ENCODE assay signal across 9 mouse cellular contexts in the genomic region with DNA sequence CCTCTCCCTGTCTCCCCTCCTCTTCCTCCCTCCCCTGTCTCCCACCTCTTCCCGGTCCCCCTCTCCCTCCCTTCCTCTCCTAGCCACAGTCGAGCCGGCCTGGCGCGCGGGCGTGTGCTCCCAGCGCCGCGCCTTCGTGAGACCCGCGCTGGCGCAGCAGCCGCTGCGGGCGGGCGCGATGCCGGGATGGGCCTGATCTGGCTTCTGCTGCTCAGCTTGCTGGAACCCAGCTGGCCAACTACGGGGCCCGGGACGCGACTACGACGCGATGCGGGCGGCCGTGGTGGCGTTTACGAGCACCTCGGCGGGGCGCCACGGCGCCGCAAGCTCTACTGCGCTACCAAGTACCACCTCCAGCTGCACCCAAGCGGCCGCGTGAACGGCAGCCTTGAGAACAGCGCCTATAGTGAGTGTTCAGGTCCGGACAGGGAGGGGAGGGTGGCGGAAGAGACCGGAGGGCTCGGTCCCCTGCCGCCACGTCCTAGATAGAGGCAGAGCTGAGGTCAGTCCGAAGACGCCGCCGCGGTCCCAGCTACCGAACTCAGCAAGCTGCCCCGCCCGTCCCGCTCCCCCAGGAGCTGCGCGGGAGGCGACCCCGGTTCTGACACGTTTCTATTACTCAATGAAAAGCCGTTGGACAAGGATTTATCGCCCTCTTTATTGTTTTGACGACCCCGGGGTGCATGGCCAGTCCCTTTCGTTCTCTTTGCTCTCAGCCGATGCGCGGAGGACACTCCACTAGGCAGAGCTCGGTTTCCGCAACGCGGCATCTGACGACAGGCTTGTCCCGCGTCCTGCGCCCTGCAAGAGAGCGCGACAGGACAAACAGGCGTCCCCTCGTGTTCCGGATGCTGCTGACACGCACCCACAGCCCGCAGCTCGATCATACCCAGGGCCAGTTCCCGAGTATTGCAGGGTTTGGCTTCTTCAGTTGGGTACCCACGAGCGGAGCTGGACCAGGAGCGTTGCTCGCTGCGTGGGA. TPM values are rescaled to one million over a fixed set of nuclear protein-coding genes. Genes with fewer than 3 reads are reported as not detected.
DNase-seq lines count a peak whose midpoint lies in the region; ATAC-seq and TF ChIP-seq lines count a peak whose summit lies in the region.
"Had no signal": no experiment of that assay in that cellular context is flagged by ENCODE, and none has a peak within 500 bp of the region (broad histone marks: within the 10 kb centered on the region; RNA-seq: fewer than 3 reads in every experiment).

No protein-coding gene starts in this region.

- no peaks in the 10 kb centered on the region for H3K36me3 ChIP-seq in heart, embryonic 15.5 days
- H3K36me3 ChIP-seq in heart, adult 2 months (ENCODE audit: control insufficient read depth, insufficient read depth, low read length) = no peaks in the 10 kb centered on the region
- no peaks in the 10 kb centered on the region for H3K36me3 ChIP-seq in forebrain, embryonic 11.5 days (ENCODE audit: control insufficient read depth, insufficient read depth, low read length)
- no peaks in the 10 kb centered on the region for H3K36me3 ChIP-seq in limb, embryonic 14.5 days (ENCODE audit: control insufficient read depth, insufficient read depth, low read length)

- no peak for DNase-seq in heart, adult 2 months
- peak; percentile 30 for DNase-seq in Muller cell, postnatal 12 days (ENCODE audit: inconsistent ontology term)
- peak; percentile 72 for DNase-seq in forebrain, embryonic 11.5 days (ENCODE audit: low spot score)
- no peak for DNase-seq in limb, embryonic 14.5 days (ENCODE audit: low spot score)
- peak; percentile 7 to 35 for DNase-seq in right cerebral cortex, adult 2 months (ENCODE audit: low spot score in 2 of 2)
- no peak for DNase-seq in cerebellum, adult 8-10 months

- H3K4me1 ChIP-seq in heart, embryonic 15.5 days (replicated peaks) = peaks cover 13% of the 10 kb centered on the region
- H3K4me1 ChIP-seq in heart, adult 2 months (ENCODE audit: control insufficient read depth, insufficient read depth, low read length) = no peaks in the 10 kb centered on the region
- H3K4me1 ChIP-seq in forebrain, embryonic 11.5 days (replicated peaks; ENCODE audit: control insufficient read depth, insufficient read depth, low read length) = peaks cover 13% of the 10 kb centered on the region; the same call in 1 of the 2 replicates
- peaks cover 8% of the 10 kb centered on the region; the same call in 1 of the 2 replicates for H3K4me1 ChIP-seq in limb, embryonic 14.5 days (ENCODE audit: control insufficient read depth, insufficient read depth, low read length)

- H3K9me3 ChIP-seq in heart, embryonic 15.5 days (replicated peaks) = no peaks in the 10 kb centered on the region
- H3K9me3 ChIP-seq in forebrain, embryonic 11.5 days (ENCODE audit: control insufficient read depth, low read length) = no peaks in the 10 kb centered on the region
- no peaks in the 10 kb centered on the region for H3K9me3 ChIP-seq in limb, embryonic 14.5 days (ENCODE audit: control insufficient read depth, low read length)

- H3K4me2 ChIP-seq in heart, embryonic 15.5 days = peak overlapping the region; percentile 68
- H3K4me2 ChIP-seq in forebrain, embryonic 11.5 days (ENCODE audit: low read depth, low read length, severe bottlenecking) = peak overlapping the region; percentile 47
- H3K4me2 ChIP-seq in limb, embryonic 14.5 days (replicated peaks; ENCODE audit: low read depth, low read length, severe bottlenecking) = peak overlapping the region; percentile 72

- peaks cover 98% of the 10 kb centered on the region for H3K27me3 ChIP-seq in heart, embryonic 15.5 days
- peaks cover 9% of the 10 kb centered on the region for H3K27me3 ChIP-seq in heart, adult 2 months (ENCODE audit: control insufficient read depth, insufficient read depth, low read length)
- H3K27me3 ChIP-seq in forebrain, embryonic 11.5 days (ENCODE audit: control insufficient read depth, insufficient read depth, low read length) = peaks cover 58% of the 10 kb centered on the region
- peaks cover 67% of the 10 kb centered on the region for H3K27me3 ChIP-seq in limb, embryonic 14.5 days (ENCODE audit: control insufficient read depth, insufficient read depth, low read length)

- peak overlapping the region; percentile 45 for H3K4me3 ChIP-seq in heart, embryonic 15.5 days
- no peak overlapping the region for H3K4me3 ChIP-seq in heart, adult 2 months
- H3K4me3 ChIP-seq in forebrain, embryonic 11.5 days (ENCODE audit: low read depth, low read length) = peak overlapping the region; percentile 32
- peak overlapping the region; percentile 39 for H3K4me3 ChIP-seq in limb, embryonic 14.5 days (replicated peaks; ENCODE audit: low read length)

- no peak for TF ChIP-seq CTCF in heart, adult 2 months (IDR thresholded peaks at IDR 0.05)

- no peaks in the 10 kb centered on the region for H3K79me2 ChIP-seq in heart, adult 2 months (replicated peaks; ENCODE audit: control insufficient read depth, insufficient read depth, low read length)

- TF ChIP-seq EP300 in heart, adult 2 months (IDR thresholded peaks at IDR 0.05; ENCODE audit: insufficient read depth, low read depth, low read length) = no peak

- H3K9ac ChIP-seq in heart, embryonic 15.5 days = no peak overlapping the region
- no peak overlapping the region for H3K9ac ChIP-seq in heart, adult 2 months (ENCODE audit: low read depth, low read length)
- peak overlapping the region; percentile 2; the same call in 1 of the 2 replicates for H3K9ac ChIP-seq in forebrain, embryonic 11.5 days (ENCODE audit: low read length)
- peak overlapping the region; percentile 16; the same call in 1 of the 2 replicates for H3K9ac ChIP-seq in limb, embryonic 14.5 days (ENCODE audit: low read depth, low read length, severe bottlenecking)

- intact Hi-C loops in heart, adult 2 months (cut with DNase I) = no loop called here

- TF ChIP-seq POLR2A in heart, adult 2 months (IDR thresholded peaks at IDR 0.05; ENCODE audit: insufficient read depth, low read depth, low read length) = no peak
- no peak for TF ChIP-seq POLR2A in limb, embryonic 14.5 days (IDR thresholded peaks at IDR 0.05; ENCODE audit: borderline replicate concordance, extremely low read depth, insufficient read depth, insufficient read length)

- ATAC-seq in heart, embryonic 15.5 days (replicated peaks; ENCODE audit: insufficient number of reproducible peaks, insufficient read depth, low FRiP score, low read depth) = no peak
- peak; percentile 48 for ATAC-seq in forebrain, embryonic 11.5 days (replicated peaks; ENCODE audit: low FRiP score)
- peak; percentile 30; the same call in 1 of the 2 replicates for ATAC-seq in limb, embryonic 14.5 days (ENCODE audit: low FRiP score, low read depth)
- ATAC-seq in megakaryocyte-erythroid progenitor cell, adult 5-6 weeks (replicated peaks; ENCODE audit: low FRiP score, low TSS enrichment, poor library complexity, severe bottlenecking) = no peak

- no peak overlapping the region for H3K27ac ChIP-seq in heart, embryonic 15.5 days
- H3K27ac ChIP-seq in heart, adult 2 months = no peak overlapping the region
- H3K27ac ChIP-seq in forebrain, embryonic 11.5 days (ENCODE audit: low read depth, low read length) = no peak overlapping the region
- H3K27ac ChIP-seq in limb, embryonic 14.5 days (replicated peaks; ENCODE audit: low read depth, low read length) = no peak overlapping the region

- under 1% methylated on average over 94 of the region's 94 CpGs for WGBS in heart, embryonic 15.5 days
- WGBS in heart, adult 2 months = under 1% methylated on average over 94 of the region's 94 CpGs
- WGBS in forebrain, embryonic 11.5 days = under 1% methylated on average over 93 of the region's 94 CpGs
- WGBS in limb, embryonic 14.5 days = 3% methylated on average over 85 of the region's 94 CpGs

RNA-seq across cellular contexts. Expression of a gene that starts 0.9 kb away (rescaled TPM):
- 0.65 TPM in 1 of 2 replicates, not detected in the other for polyA plus RNA-seq in heart, embryonic 15.5 days (2015; fragmentation: Nextera tagmentation; extraction: Ambion mirVana)
- not detected for total RNA-seq in heart, adult 2 months (2021)
- polyA plus RNA-seq in heart, adult 2 months (2012; rRNA removed) = not detected in 2 replicates
- 1.9 and 2.8 TPM in 2 replicates for polyA plus RNA-seq in forebrain, embryonic 11.5 days (2014; fragmentation: Nextera tagmentation; extraction: Ambion mirVana)
- 0.20 and 0.64 TPM in 2 replicates for polyA plus RNA-seq in limb, embryonic 14.5 days (2012; rRNA removed)
- polyA plus RNA-seq in limb, embryonic 14.5 days (2014; fragmentation: Nextera tagmentation; extraction: Ambion mirVana) = 0.17 and 0.32 TPM in 2 replicates
- total RNA-seq in megakaryocyte-erythroid progenitor cell, adult 5-6 weeks (2014; fragmentation: Nextera tagmentation) = 3.3 TPM in 1 of 2 replicates, not detected in the other
- 0.52 and 1.8 TPM in 2 replicates for total RNA-seq in megakaryocyte-erythroid progenitor cell, adult 5-6 weeks (2017)

RNA-seq across cellular contexts. Expression of a gene that starts 8.4 kb away (rescaled TPM):
- not detected in 2 replicates for polyA plus RNA-seq in heart, embryonic 15.5 days (2015; fragmentation: Nextera tagmentation; extraction: Ambion mirVana)
- not detected for total RNA-seq in heart, adult 2 months (2021)
- polyA plus RNA-seq in heart, adult 2 months (2012; rRNA removed) = not detected in 2 replicates
- not detected in 2 replicates for polyA plus RNA-seq in forebrain, embryonic 11.5 days (2014; fragmentation: Nextera tagmentation; extraction: Ambion mirVana)
- 0.57 and 0.67 TPM in 2 replicates for polyA plus RNA-seq in limb, embryonic 14.5 days (2012; rRNA removed)
- 0.91 and 1.5 TPM in 2 replicates for polyA plus RNA-seq in limb, embryonic 14.5 days (2014; fragmentation: Nextera tagmentation; extraction: Ambion mirVana)
- not detected in 2 replicates for total RNA-seq in megakaryocyte-erythroid progenitor cell, adult 5-6 weeks (2014; fragmentation: Nextera tagmentation)
- not detected in 2 replicates for total RNA-seq in megakaryocyte-erythroid progenitor cell, adult 5-6 weeks (2017)
- polyA plus RNA-seq: liver, embryonic 16.5 days had no signal

RNA-seq across cellular contexts. Expression of a gene that starts 57.5 kb away (rescaled TPM):
- polyA plus RNA-seq in heart, embryonic 15.5 days (2015; fragmentation: Nextera tagmentation; extraction: Ambion mirVana) = 0.11 TPM in 1 of 2 replicates, not detected in the other
- not detected for total RNA-seq in heart, adult 2 months (2021)
- not detected in 2 replicates for polyA plus RNA-seq in heart, adult 2 months (2012; rRNA removed)
- 92.1 and 92.3 TPM in 2 replicates for polyA plus RNA-seq in forebrain, embryonic 11.5 days (2014; fragmentation: Nextera tagmentation; extraction: Ambion mirVana)
- polyA plus RNA-seq in limb, embryonic 14.5 days (2012; rRNA removed) = 0.13 TPM in 1 of 2 replicates, not detected in the other
- not detected in 2 replicates for polyA plus RNA-seq in limb, embryonic 14.5 days (2014; fragmentation: Nextera tagmentation; extraction: Ambion mirVana)
- total RNA-seq in megakaryocyte-erythroid progenitor cell, adult 5-6 weeks (2014; fragmentation: Nextera tagmentation) = not detected in 2 replicates
- 0.52 and 0.88 TPM in 2 replicates for total RNA-seq in megakaryocyte-erythroid progenitor cell, adult 5-6 weeks (2017)
- polyA plus RNA-seq: liver, embryonic 16.5 days had no signal

Comparison
In these comparisons a context has a peak if more than half of its experiments do, and no peak if none do; other contexts are left out.
1. ATAC-seq: peak in forebrain, embryonic 11.5 days (single experiment) and limb, embryonic 14.5 days (single experiment); none in heart, embryonic 15.5 days (single experiment) and megakaryocyte-erythroid progenitor cell, adult 5-6 weeks (single experiment).
2. H3K9ac ChIP-seq: peak in forebrain, embryonic 11.5 days (single experiment) and limb, embryonic 14.5 days (single experiment); none in heart, embryonic 15.5 days (single experiment) and heart, adult 2 months (single experiment).
3. DNase-seq: peak in Muller cell, postnatal 12 days (single experiment), forebrain, embryonic 11.5 days (single experiment) and right cerebral cortex, adult 2 months (2 of 2); none in heart, adult 2 months (0 of 2), limb, embryonic 14.5 days (single experiment) and cerebellum, adult 8-10 months (single experiment).
4. RNA of a gene that starts 57.5 kb away (polyA plus RNA-seq): 92.1 to 92.3 TPM in forebrain, embryonic 11.5 days; 0.13 TPM in limb, embryonic 14.5 days, 0.11 TPM in heart, embryonic 15.5 days and not detected in heart, adult 2 months; every median in the first group is over 10 times any median in the second.
5. Peak in every context shown above with its lines, with median percentiles within 50 percentile points of each other: H3K4me2 ChIP-seq.